Mouse (Mus musculus) forebrain, embryonic 15.5 days (tissue): ENCODE measurements around the gene Akap2. TPM values are rescaled to one million over a fixed set of nuclear protein-coding genes. Genes with fewer than 3 reads are reported as not detected.

ENCODE experiments used
- ATAC-seq: fragments of 200-750 bp; cut with Nextera tagmentation; replicated peaks from 2 replicates; pipeline ENCODE4 v1.8.0; 2017; ENCODE audit warnings: mild to moderate bottlenecking, moderate TSS enrichment, moderate library complexity
- H3K27ac ChIP-seq: fragments of 300-500 bp; sonication (generic); replicated peaks from 2 replicates; pipeline ENCODE4 v1.5.1; 2015; ENCODE audit warnings: mild to moderate bottlenecking, inconsistent platforms
- H3K27me3 ChIP-seq: fragments of 300-500 bp; sonication (generic); 2 replicates; pipeline ENCODE4 v1.6.1; 2015; ENCODE audit warnings: inconsistent platforms
- H3K36me3 ChIP-seq: fragments of 300-500 bp; sonication (generic); 2 replicates; pipeline ENCODE4 v1.6.1; 2015; ENCODE audit warnings: mild to moderate bottlenecking, inconsistent platforms
- H3K4me1 ChIP-seq: fragments of 300-500 bp; sonication (generic); 2 replicates; pipeline ENCODE4 v1.6.1; 2015; ENCODE audit warnings: inconsistent platforms
- H3K4me2 ChIP-seq: fragments of 300-500 bp; sonication (generic); replicated peaks from 2 replicates; pipeline ENCODE4 v1.6.1; 2015; ENCODE audit warnings: mild to moderate bottlenecking, inconsistent platforms
- H3K4me3 ChIP-seq: fragments of 300-500 bp; sonication (generic); 2 replicates; pipeline ENCODE4 v1.5.1; 2015; ENCODE audit warnings: mild to moderate bottlenecking, inconsistent platforms
- H3K9ac ChIP-seq: fragments of 300-500 bp; sonication (generic); replicated peaks from 2 replicates; pipeline ENCODE4 v1.6.1; 2015; ENCODE audit warnings: mild to moderate bottlenecking, inconsistent platforms
- H3K9me3 ChIP-seq: fragments of 300-500 bp; sonication (generic); 2 replicates; pipeline ENCODE4 v1.6.1; 2016; ENCODE audit warnings: inconsistent platforms
- WGBS: fragments of 180-500 bp; shearing (Covaris S2); methylation state at CpG from one replicate; pipeline ENCODE4 v1.1.7; 2015; ENCODE audit warnings: mixed read lengths; 5-methylcytosine and 5-hydroxymethylcytosine counted together
- polyA plus RNA-seq: library from polyadenylated mRNA; unstranded; fragments of >200 nt; fragmentation: Nextera tagmentation; extraction: Ambion mirVana; gene quantifications from 2 replicates; pipeline ENCODE4 v1.2.1, GENCODE M21; 2015

The Akap2 gene
- polyA plus RNA-seq, 1 experiment from 2014 or later: 6.5 TPM

DNA sequence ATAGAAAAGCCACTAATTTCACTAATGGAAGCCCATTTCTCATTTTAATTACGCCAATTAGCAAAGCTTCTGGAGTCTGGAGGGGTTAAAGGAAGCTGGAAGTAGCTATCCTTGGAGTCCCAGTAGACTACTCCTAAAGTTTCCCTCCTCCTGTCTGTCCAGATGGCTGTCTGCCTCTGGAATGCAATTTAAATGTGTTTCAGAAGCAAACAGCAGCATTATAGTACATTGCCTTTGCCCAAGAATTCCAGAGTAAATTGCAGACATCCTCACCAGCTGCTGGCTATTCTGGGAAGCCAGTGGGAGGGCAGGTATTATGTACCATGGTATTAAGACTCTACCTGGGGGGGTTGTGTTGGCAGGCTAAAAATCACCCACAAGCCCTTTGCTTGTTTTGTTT lies 134.3 kb downstream of the Akap2 start:
- no peak overlapping the region for H3K4me2 ChIP-seq
- no peaks in the 10 kb centered on the region for H3K27me3 ChIP-seq
- no peak overlapping the region for H3K9ac ChIP-seq
- no peak for ATAC-seq
- WGBS: 77% methylated on average over 1 of the region's 1 CpGs
- 0 out of 2 replicates have a peak, but pooled peaks cover 3% of the 10 kb centered on the region for H3K36me3 ChIP-seq
- H3K9me3 ChIP-seq: no peaks in the 10 kb centered on the region
- 0 out of 2 replicates have a peak, but pooled peaks cover 4% of the 10 kb centered on the region for H3K4me1 ChIP-seq
- no peak overlapping the region for H3K27ac ChIP-seq
- no peak overlapping the region for H3K4me3 ChIP-seq

DNA sequence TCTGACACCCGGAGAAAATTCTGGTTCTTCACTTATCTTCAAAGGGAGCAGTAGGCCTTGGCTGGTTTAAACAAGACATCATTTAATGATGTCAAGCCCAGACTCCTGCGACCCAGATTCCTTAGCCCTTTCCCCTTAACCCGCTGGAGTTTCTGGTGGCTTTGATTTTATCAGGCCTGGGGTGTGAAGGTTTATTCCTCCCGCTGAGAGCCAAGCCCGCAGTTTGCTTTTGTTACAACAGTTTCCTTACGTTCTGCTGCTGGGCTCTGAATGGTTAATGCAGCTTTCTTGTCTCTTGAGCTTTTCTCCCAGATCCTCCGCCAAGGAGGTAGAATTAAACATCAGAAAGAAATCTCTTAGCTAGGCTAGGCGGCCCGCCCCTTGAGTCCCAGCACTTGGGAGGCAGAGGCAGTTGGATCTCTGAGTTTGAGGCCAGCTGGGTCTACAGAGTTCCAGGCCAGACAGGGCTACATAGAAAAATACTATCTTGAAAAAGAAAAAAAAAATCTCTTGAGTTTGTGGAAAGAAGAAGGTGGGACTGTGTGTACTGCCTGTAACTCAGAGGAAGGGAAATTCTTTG lies 135.1 kb downstream of the Akap2 start:
- H3K36me3 ChIP-seq: 0 out of 2 replicates have a peak, but pooled peaks cover 3% of the 10 kb centered on the region
- no peak for ATAC-seq

DNA sequence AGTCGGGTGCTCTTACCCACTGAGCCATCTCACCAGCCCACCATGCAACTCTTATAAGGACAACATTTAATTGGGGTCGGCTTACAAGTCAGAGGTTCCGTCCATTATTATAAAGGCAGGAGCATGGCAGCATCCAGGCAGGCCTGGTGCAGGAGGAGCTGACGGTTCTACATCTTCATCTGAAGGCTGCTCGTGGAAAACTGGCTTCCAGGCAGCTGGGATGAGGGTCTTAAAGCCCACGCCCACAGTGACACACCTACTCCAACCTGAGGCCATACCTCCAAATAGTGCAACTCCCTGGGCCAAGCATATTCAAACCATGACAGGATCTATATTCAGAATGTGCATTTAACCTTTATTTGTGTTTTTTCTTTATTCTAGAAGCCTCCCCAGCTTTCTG lies 136.7 kb downstream of the Akap2 start:
- Histone ChIP-seq H3K27me3 (no peaks in the 10 kb centered on the region), H3K27ac (no peak overlapping the region), H3K9ac (no peak overlapping the region), H3K9me3 (no peaks in the 10 kb centered on the region), H3K36me3 (0 out of 2 replicates have a peak, but pooled peaks cover 3% of the 10 kb centered on the region), H3K4me3 (no peak overlapping the region), H3K4me2 (no peak overlapping the region), H3K4me1 (0 out of 2 replicates have a peak, but pooled peaks cover 4% of the 10 kb centered on the region)
- WGBS: 91% methylated on average over 6 of the region's 6 CpGs
- ATAC-seq: no peak

More for the DNA sequence above, 135.1 kb downstream of the Akap2 start:
- Histone ChIP-seq H3K27ac (no peak overlapping the region), H3K4me1 (0 out of 2 replicates have a peak, but pooled peaks cover 4% of the 10 kb centered on the region), H3K4me2 (no peak overlapping the region), H3K27me3 (no peaks in the 10 kb centered on the region), H3K4me3 (no peak overlapping the region), H3K9ac (no peak overlapping the region), H3K9me3 (no peaks in the 10 kb centered on the region)
- 36% methylated on average over 9 of the region's 9 CpGs for WGBS

GRCm38 (mm10) chr4:57855281-57855941 lies 138.0 kb downstream of the Akap2 start:
- 93% methylated on average over 18 of the region's 18 CpGs for WGBS
- Histone ChIP-seq H3K27ac (no peak overlapping the region), H3K9me3 (no peaks in the 10 kb centered on the region), H3K4me3 (no peak overlapping the region), H3K4me2 (no peak overlapping the region), H3K36me3 (0 out of 2 replicates have a peak, but pooled peaks cover 3% of the 10 kb centered on the region), H3K27me3 (no peaks in the 10 kb centered on the region), H3K9ac (no peak overlapping the region), H3K4me1 (0 out of 2 replicates have a peak, but pooled peaks cover 4% of the 10 kb centered on the region)
- no peak for ATAC-seq

DNA sequence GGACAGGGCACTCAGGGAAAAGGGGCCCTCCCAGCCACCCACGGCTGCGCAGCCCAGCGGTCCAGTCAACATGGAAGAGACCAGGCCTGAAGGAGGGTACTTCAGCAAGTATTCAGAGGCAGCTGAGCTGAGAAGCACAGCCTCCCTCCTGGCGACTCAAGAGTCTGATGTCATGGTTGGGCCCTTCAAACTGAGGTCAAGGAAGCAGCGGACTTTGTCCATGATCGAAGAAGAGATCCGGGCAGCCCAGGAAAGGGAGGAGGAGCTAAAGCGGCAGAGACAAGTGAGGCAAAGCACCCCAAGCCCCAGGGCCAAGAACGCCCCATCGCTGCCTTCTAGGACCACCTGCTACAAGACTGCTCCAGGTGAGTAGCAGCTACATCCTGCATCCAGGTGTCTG lies 139.2 kb downstream of the Akap2 start:
- 94% methylated on average over 10 of the region's 10 CpGs for WGBS
- no peak for ATAC-seq
- Histone ChIP-seq H3K4me3 (no peak overlapping the region), H3K4me1 (0 out of 2 replicates have a peak, but pooled peaks cover 4% of the 10 kb centered on the region), H3K4me2 (no peak overlapping the region), H3K27ac (no peak overlapping the region), H3K36me3 (0 out of 2 replicates have a peak, but pooled peaks cover 3% of the 10 kb centered on the region), H3K9ac (no peak overlapping the region), H3K9me3 (no peaks in the 10 kb centered on the region), H3K27me3 (no peaks in the 10 kb centered on the region)

DNA sequence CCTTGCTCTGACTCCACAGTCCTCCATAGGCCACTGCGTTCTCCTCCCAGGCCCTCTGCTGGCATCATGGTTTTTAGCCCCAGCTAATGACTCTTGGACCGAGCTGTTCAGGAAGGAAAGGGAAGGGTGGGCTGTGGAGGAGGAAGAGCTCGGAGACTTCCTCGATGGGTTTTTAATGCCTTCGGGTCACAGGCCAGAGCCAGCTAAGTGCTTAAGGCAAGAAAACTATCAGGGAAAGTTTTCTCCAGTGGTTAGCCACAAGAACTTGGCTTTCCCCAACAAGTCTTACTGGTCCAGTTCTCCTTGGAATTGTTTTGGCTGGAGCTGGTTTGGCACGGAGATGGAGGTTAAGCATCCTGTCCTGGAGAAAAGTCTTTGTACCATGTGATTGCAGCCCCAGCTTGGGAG lies 142.8 kb downstream of the Akap2 start:
- no peaks in the 10 kb centered on the region for H3K4me1 ChIP-seq
- no peak overlapping the region for H3K9ac ChIP-seq
- no peak overlapping the region for H3K4me2 ChIP-seq
- H3K9me3 ChIP-seq: no peaks in the 10 kb centered on the region
- H3K27me3 ChIP-seq: no peaks in the 10 kb centered on the region
- no peak for ATAC-seq
- 93% methylated on average over 6 of the region's 6 CpGs for WGBS
- no peak overlapping the region for H3K4me3 ChIP-seq
- no peak overlapping the region for H3K27ac ChIP-seq
- 0 out of 2 replicates have a peak, but pooled peaks cover 3% of the 10 kb centered on the region for H3K36me3 ChIP-seq

- Histone ChIP-seq H3K27ac (no peak overlapping the region), H3K4me1 (no peaks in the 10 kb centered on the region)
- WGBS: 81% methylated on average over 6 of the region's 6 CpGs
Measured at GRCm38 (mm10) chr4:57861166-57861565, 143.7 kb downstream of the Akap2 start.

DNA sequence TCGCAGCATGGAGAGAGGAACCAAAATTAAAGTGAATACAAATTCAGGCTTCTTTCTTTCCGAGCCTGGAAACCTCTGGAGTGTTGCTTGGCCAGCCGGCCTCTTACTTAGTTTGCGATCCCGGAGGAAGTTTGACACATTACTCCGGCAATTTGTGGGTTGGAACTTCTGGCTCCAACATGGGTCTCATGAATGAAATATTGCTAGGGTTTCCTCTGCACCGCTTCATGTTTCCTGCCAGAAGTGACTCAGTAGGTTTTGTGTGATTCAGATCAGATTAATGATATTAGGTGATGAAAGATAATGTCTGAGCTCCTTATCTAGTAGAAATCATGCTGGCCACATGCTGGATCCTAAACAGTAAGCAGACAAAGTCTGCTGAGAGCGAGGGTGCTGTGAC lies 144.4 kb downstream of the Akap2 start:
- H3K27ac ChIP-seq: no peak overlapping the region
- H3K4me3 ChIP-seq: no peak overlapping the region
- H3K4me2 ChIP-seq: no peak overlapping the region
- H3K9me3 ChIP-seq: no peaks in the 10 kb centered on the region
- no peaks in the 10 kb centered on the region for H3K36me3 ChIP-seq
- no peaks in the 10 kb centered on the region for H3K4me1 ChIP-seq
- WGBS: 92% methylated on average over 8 of the region's 8 CpGs
- no peaks in the 10 kb centered on the region for H3K27me3 ChIP-seq
- H3K9ac ChIP-seq: no peak overlapping the region
- no peak for ATAC-seq

More at GRCm38 (mm10) chr4:57861166-57861565, 143.7 kb downstream of the Akap2 start:
- Histone ChIP-seq H3K36me3 (no peaks in the 10 kb centered on the region), H3K27me3 (no peaks in the 10 kb centered on the region), H3K9ac (no peak overlapping the region), H3K4me3 (no peak overlapping the region), H3K9me3 (no peaks in the 10 kb centered on the region), H3K4me2 (no peak overlapping the region)
- no peak for ATAC-seq

GRCm38 (mm10) chr4:57862269-57862986 lies 145.0 kb downstream of the Akap2 start:
- no peak overlapping the region for H3K4me2 ChIP-seq
- H3K27ac ChIP-seq: no peak overlapping the region
- no peak for ATAC-seq
- no peaks in the 10 kb centered on the region for H3K27me3 ChIP-seq
- H3K9me3 ChIP-seq: no peaks in the 10 kb centered on the region
- no peak overlapping the region for H3K4me3 ChIP-seq
- 0 out of 2 replicates have a peak, but pooled peaks cover under 1% of the 10 kb centered on the region for H3K4me1 ChIP-seq
- H3K9ac ChIP-seq: no peak overlapping the region
- no peaks in the 10 kb centered on the region for H3K36me3 ChIP-seq
- 81% methylated on average over 9 of the region's 9 CpGs for WGBS

GRCm38 (mm10) chr4:57866088-57866487 lies 148.6 kb downstream of the Akap2 start:
- WGBS: 14% methylated on average over 2 of the region's 2 CpGs
- no peak overlapping the region for H3K27ac ChIP-seq

GRCm38 (mm10) chr4:57866990-57867389 lies 149.5 kb downstream of the Akap2 start:
- no peak overlapping the region for H3K27ac ChIP-seq
- WGBS: 69% methylated on average over 9 of the region's 9 CpGs

More at GRCm38 (mm10) chr4:57866088-57866487, 148.6 kb downstream of the Akap2 start:
- Histone ChIP-seq H3K27me3 (no peaks in the 10 kb centered on the region), H3K4me1 (0 out of 2 replicates have a peak, but pooled peaks cover 3% of the 10 kb centered on the region), H3K36me3 (no peaks in the 10 kb centered on the region), H3K9me3 (no peaks in the 10 kb centered on the region), H3K4me2 (no peak overlapping the region), H3K4me3 (no peak overlapping the region), H3K9ac (no peak overlapping the region)
- ATAC-seq: no peak

DNA sequence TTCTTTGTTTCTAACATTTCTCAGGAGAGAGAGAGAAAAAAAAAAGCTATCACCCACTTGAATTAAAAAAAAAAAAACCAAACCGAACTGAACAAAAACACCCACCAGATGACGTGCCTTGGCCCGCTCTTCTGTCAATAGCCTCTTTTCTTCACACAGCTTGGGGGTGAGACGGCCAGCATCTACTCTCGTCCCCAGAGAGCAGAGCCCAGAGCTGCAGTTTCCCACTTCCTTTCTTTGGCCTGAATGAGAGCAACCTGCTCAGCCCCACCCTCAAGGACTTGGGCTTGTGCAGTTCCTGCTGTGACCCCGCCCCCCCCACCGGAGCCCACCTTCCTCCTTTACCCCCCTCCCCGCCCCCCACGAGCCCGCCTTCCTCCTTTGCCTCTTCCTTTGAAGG lies 150.0 kb downstream of the Akap2 start:
- Histone ChIP-seq H3K27ac (no peak overlapping the region), H3K36me3 (no peaks in the 10 kb centered on the region), H3K4me3 (no peak overlapping the region), H3K27me3 (no peaks in the 10 kb centered on the region), H3K9ac (no peak overlapping the region), H3K4me2 (no peak overlapping the region), H3K9me3 (no peaks in the 10 kb centered on the region), H3K4me1 (0 out of 2 replicates have a peak, but pooled peaks cover 3% of the 10 kb centered on the region)
- 31% methylated on average over 10 of the region's 10 CpGs for WGBS
- no peak for ATAC-seq

More at GRCm38 (mm10) chr4:57866990-57867389, 149.5 kb downstream of the Akap2 start:
- Histone ChIP-seq H3K36me3 (no peaks in the 10 kb centered on the region), H3K4me2 (no peak overlapping the region), H3K27me3 (no peaks in the 10 kb centered on the region), H3K4me1 (0 out of 2 replicates have a peak, but pooled peaks cover 3% of the 10 kb centered on the region), H3K4me3 (no peak overlapping the region), H3K9me3 (no peaks in the 10 kb centered on the region), H3K9ac (no peak overlapping the region)
- ATAC-seq: no peak
